Mouse (Mus musculus) T-helper 1 cell (primary cell): ENCODE results near the gene St6gal1.

Experiments used
- in situ Hi-C: fragments of 300-600 bp; cut with MboI, MseI; formaldehyde crosslinking; loops from one replicate; pipeline ENCODE4 v1.15.1; 2025; ENCODE audit warnings: high pct_unique_total_duplicates

St6gal1 gene

DNA sequence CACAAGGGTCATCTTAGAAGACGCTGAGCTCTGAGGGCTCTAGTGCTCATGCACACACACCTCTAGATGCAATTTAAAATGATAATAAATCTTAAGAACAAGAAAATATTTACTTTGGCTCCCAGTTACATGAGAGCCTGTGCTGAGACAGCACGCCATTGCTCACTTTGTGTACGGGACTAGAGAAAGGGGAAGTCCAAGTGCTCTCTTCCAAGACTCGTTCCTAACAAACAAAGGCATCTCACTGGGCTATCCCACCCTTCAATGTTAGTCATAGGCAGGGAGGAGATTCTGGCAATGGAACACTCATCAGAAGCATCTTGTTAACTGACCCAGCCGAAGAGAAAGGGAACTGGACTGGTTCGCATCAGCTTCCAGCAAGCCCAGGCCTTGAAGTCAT lies 108.1 kb downstream of the St6gal1 start:
- in situ Hi-C loops = no loop called here

DNA sequence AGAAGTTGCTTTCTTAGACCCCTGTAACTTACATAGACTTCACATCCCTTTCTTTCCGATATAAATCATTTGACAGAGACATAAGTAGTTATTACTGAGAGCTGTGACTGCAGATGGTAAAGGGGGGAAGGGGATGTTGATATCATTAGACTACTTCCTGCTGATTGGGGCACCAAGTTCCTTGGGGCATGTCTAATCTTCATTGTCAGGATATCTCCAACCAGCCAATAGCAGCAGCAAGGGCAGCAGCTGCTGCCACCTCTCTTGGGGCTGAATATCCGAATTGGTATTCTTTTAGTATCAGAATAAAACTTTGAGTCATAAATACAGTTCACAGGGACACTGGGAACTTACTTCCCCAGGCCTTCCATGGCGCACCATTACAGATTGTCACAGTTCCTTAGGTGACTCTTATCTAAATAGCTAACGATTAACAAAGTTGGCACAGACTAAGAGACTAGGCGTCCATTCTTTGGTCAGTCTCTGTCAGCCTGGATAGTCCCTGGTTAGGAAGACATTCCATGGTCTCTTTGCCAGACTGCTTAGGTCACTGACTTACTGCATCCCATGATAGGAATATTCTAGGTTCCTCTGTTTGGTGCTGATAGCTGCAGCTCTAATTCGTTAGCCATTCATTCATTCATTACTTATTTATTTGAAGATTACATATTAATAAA lies 109.5 kb downstream of the St6gal1 start:
- in situ Hi-C loops = no loop called here

DNA sequence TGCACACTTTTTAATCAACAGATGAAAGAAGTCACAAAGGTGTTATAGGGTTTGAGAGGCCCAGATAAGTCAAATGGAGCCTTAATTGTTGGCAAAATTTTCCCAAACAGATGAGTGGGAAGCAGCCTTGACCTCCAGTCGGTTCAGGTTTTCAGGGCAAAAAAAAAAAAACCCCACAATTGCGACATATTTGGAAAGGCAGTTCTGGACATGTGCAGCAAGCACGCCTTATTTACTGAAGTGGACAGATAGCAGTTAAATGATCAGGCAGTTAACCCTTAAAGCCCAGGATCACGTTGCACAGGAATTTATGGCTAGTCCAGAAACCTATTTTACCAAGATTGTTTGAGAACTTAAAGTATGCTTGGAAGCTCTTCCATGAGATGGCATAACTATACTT lies 112.8 kb downstream of the St6gal1 start:
- in situ Hi-C loops = no loop called here

DNA sequence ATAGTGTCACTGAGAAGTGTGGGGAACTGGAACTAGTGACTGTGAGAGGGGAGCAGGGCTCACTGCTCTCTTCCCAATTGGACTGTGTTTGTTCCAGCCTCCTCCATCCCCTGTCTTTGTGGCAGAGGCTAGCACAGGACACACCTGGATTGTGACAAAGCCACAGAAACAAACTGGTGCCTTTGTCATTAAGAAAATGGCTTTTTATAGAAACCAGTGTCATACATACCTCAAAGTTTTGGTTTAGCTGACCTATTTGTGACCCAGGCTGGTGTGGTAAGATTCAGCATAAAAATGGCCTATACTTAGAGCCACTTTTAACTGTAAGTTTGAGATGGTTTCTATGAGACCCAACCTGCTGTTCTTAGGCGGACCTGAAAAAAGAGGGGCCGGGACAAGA lies 116.7 kb downstream of the St6gal1 start:
- in situ Hi-C loops = no loop called here

DNA sequence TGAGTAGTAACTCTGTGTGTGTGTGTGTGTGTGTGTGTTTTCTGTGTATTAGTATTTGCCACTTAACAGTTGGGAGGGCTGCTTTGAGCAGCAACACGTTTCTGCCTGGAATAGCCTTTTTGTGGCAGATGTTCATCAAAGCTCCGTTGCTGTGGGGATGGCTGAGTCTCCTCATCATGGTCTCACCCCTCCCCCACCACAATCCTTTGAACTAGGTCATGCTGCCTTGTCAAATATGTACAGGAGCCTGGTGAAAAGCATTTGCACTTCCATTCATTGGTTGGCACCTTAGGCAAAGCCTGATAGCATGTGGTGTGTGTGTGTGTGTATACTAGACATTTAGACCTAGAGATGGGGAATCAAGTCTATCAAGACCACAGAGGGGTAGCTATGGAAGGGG lies 126.3 kb downstream of the St6gal1 start:
- in situ Hi-C loops = no loop called here

DNA sequence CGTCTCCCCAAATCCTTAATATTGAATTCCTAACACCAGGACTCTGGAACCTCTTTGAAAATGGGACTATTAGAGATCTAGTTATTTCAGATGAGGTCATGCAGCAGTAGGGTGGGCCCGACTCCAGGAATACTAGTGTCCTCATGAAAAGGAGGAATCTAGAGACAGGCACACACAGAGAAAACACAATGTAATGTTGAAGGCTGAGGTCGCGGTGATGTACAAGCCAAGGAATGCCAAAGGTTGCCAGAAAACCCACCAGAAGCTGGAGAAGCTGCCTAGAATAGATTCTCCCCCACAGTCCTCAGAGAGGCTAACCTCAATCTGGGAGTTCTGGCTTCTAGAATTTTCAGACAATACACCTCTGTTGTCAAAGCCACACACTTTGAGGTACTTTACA lies 136.5 kb downstream of the St6gal1 start:
- in situ Hi-C loops = no loop called here

DNA sequence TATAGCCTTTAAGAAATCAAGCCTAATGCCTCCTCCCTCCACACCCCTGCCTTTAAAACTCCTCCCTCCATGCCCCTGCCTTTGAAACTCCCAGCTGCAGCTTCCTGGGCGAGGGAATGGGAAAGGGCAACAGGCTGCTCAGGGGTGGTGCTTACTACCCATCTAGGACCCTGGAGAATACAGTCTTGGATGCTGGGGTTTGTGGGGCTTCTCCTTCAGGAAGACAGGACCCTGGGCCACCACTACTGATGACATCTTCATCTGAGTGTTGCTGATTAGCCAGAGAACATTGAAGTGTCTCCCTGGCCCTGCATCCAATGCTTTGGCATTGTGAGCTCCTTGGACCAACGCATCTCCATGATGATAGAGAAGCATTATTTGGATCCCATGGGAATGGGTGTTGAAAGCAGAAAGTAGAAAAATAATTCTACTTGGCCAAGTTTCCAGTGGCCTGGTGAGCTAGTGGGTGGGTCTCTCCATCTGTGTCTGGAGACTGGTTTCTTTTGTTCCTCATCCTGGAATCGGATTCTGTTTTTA lies 137.0 kb downstream of the St6gal1 start:
- in situ Hi-C loops = no loop called here

DNA sequence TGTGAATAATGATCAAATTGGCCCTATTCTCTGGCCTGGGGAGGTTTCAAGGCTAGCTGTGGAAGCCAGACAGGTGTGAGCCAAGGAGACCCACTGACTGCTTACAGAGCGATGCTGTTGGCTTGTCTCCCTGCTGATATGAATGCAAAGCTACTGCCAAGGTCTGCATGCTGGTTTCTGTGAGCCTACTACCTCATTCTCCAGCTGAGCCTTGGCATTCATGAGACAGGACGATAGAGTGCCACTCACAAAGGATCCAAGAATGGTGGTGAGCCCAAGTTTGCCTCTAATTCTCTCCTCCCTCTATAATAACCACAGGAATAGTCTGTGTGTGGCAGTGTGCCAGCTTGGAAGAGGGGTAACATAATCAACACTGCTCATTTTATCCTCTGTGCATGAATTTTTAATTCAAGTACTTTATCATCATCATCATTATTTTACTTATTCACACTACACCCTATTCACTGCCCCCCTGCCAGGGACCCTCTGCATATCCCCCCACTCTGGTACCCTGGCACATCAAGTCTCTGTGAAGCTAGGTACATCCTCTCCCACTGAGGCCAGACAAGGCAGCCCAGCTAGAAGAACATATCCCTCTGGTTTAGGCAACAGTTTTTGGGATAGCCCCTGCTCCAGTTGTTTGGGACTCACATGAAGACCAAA lies 139.9 kb downstream of the St6gal1 start:
- in situ Hi-C loops = no loop called here

DNA sequence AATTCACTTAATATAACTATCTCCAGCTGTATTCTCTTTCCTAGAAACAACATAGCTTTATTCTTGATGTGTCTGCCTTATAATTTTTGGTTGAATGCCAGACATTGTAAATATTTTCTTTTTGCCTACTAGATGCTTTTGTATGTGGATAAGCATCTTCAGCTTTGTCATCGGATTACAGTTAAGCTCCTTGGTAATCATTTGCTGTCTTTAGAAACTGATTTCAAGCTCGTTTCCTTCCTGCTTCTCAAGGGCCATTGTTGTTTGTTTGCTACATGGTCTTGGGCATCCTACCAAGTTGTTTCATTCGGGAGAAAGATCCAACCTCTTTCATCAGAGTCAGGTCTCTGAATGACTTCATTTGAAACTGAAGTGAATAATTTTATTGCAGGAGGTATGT lies 144.6 kb downstream of the St6gal1 start:
- in situ Hi-C loops = no loop called here

DNA sequence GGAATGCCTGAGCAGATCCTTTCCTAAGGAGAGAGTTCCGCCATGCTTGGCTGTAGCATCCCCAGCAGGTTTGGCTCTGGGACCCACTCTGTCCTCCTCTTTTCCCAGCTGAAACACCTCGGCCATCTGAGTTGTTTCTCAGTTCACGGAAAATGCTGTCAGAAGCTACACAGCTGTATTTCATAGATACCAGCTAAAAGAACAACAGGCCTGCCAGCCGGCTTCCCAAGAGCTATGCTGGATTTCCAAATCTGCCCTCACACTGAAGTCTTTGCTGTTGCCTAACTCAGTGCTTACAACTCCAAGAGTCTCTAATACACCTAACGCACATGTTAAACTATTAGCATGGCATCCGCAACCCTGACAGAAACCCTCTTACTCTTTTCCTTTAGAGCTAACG lies 146.2 kb downstream of the St6gal1 start:
- in situ Hi-C loops = no loop called here

DNA sequence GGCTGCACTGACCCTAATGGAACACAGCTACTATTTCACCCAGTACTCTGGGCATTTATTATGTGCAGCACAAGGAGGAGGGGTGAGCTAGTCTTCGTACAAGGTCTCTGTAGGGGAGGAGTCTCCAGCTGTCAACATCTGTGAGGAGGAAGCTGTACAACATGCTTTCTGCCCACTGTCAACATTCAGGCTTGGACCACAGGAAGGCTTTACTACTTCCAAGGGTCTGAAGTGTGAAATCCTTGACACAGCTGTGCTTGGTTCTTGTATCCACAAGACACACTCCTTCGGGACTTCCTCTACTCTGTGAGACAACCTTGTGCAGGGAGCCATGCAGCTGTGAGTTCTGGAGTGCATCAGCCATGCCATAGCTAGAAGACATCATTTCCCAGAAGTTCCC lies 147.8 kb downstream of the St6gal1 start:
- in situ Hi-C loops = no loop called here

DNA sequence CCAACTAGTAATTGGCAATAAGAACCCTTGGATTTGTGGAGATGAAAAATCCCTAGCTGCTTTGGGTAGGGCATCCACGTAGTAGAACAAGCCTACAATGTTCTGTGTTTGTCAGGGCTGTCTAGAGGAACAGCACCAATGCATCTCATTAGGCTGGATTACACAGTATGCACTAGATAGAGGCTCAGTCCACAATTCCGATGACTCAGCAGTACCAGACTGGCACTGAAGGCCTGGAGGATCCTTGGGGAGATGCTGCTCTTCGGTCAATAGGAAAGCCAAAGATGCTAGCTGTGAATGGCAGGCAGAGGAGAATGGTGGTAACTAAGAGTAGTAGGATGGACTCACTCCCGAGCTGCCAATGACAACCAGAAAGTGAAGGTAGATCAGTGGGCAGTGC lies 149.5 kb downstream of the St6gal1 start:
- in situ Hi-C loops = no loop called here

DNA sequence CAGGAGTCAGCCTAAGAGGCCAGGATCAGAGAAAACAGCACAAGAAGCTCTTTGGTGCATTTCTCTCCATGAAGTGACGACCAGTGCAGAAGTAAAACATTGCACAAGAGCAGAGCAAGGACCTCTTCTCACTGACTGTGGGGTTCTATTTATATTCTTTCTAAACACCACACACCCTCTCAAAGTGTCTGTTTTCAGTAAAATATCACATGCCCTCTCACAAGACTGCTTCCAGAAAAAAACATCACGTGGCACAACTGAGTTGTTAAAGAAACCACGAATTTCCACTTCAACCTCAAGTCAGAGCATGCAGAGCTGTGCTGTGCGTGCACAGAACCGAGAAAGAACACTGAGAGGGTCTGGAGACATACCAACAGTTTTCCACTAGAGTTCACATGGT lies 150.4 kb downstream of the St6gal1 start:
- in situ Hi-C loops = no loop called here

DNA sequence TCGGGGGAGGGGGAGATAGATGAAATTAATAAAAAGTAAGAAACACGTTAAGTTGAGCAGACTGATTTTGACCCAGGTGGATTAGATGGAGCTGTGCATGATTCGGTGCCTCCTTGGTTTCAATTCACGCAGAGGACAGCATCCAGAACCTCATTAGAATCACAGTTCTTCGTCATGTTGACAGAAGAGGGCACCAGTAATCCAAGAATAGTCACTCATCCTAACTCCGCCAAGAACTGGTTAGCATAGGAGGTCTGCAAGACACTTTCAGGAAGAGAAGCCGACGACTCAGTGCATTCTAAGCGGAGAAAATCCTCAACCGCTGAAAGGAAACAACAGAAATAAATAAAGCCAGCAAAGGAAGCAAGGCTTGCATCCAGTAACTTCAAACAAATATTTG lies 151.6 kb downstream of the St6gal1 start:
- in situ Hi-C loops = no loop called here

DNA sequence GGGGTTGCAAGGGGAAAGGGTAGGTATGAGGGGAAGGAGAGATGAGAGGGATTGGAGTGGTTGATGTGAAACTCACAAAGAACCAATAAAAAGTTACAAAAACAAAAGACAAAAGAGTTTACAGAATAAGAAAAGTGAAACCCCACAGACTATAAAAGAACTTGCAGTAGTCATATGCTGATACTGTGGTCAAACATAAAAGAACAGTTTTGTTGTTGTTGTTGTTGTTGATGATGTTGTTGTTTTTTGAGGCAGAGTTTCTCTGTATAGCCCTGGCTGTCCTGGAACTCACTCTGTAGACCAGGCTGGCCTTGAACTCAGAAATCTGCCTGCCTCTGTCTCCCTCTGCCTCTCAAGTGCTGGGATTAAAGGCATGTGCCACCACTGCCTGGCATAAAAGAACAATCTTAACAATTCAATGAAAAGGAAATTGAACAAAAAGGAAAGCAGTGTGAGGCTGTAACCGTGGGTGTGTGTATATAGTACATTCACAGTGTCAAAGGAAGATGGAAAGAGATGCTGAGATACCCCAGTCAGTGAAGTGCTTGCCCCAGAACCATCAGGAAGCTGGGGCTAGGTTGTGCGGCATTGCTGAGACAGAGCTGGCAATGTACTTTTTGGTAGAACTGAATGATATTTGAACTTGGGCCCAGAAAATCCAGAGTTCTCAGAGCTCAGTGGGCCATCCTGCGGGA lies 155.1 kb downstream of the St6gal1 start:
- in situ Hi-C loops = no loop called here

DNA sequence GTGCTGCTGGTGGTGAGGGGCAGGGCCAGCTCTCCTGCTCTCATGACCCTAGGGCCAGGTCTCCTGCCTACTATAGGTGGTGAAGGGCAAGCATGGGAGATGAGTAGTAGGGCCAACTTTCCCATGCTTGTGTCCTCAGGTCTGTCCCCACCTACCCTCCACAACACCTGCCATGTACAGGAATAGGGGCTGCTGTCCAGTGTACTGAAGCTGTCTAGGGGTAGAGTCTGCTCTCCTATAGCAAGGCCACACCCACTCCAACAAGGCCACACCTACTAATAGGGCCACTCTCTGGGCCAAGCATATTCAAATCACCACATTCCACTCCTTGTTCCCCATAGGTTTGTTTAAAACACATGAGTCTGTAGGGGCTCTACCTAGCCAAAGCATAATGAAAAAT lies 159.8 kb downstream of the St6gal1 start:
- in situ Hi-C loops = no loop called here

DNA sequence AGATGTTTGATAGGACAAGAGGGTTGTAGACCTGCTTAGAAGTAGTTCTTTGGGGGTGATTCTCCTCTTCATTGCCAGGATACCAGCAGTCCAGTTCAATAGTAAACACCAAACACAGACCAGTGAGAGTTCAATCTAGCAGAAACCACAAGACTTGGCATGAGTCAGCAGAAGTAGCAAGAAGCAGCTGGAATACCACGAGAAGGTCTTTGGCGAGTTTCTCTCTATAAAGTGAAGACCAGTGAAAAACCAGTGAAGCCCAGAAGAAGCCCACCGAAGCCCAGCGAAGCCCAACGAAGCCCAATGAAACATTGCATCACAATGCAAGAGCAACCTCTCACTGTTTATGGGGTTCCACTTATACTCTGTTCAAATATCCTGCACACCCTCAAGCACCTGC lies 173.4 kb downstream of the St6gal1 start:
- in situ Hi-C loops = loop anchor here (5.0 kb wide), 1 partner anchor 71 kb away; no protein-coding TSS in a partner anchor

DNA sequence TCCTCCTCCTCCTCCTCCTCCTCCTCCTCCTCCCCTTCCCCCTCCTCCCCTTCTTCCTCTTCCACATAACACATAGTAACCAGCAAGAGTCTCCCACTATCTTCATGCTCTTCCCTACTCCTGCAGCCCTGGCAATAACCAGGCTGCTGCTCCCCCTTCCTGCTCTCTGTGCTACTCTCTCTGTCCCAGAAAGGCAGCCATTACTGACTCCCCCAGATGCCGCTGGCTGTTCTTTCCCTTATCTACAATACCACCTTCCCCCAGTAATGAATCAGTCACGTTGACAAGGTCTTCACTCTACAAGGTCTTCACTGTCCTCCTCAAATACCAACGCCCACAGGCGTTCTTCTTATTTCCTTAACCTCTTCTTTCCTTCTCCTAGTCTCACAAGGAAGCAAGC lies 176.9 kb downstream of the St6gal1 start:
- in situ Hi-C loops = loop anchor here (5.0 to 10.0 kb wide), 2 partner anchors 187 to 254 kb away; partner anchors contain the start of gene Adipoq

DNA sequence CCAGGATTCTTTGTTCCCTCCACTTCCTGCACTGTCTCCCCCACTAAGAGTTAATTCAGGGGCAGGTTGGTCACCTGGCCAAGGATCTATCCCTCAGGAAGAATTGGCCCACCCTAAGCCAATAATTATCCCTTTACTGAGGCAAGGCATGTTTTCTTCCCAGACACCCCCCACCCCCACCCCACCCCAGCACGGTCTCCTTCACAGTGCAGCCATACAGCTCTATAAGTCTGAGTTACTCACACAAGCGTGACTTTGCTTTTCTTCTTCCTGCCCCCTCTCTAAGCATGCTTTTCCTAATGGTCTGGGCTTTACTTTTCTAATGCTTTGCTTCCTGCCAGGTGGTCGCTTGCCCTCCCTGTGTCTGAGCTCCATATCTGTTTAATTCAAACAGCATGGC lies 177.4 kb downstream of the St6gal1 start:
- in situ Hi-C loops = loop anchor here (5.0 to 10.0 kb wide), 2 partner anchors 187 to 255 kb away; partner anchors contain the start of gene Adipoq

DNA sequence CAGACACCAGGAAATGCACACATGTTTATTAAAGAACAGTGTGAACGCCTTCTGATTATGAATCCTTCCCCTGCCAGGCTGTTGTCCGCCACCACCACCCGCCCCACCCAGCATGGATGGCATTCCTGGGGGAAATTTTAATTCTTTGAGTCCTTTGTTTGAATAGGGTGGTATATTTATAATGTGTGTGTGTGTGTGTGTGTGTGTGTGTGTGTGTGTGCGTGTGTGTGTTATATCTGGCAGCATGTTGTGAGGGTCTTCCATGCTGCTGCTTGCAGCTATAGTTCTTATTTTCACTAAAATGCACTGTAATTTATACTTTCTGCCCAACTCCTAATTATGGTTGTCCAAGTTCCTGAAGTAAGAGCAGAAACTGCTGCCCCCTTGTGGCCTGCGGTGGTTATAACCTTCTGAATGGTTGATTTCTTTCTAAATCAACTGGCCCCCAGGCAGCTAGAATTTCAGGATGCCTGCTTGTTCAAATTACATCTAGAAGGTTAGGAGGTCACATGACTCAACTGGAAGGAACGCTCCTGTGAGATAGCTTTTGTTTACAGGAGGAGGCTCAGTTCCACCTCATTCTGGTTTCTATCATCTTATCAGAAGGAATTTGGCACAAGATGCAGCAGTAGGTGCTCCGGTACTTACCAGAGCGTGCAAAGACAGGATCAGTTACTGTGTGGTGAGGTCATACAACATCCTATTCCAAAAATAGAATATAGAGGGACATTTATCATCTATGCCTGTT lies 178.6 kb downstream of the St6gal1 start:
- in situ Hi-C loops = loop anchor here (5.0 to 10.0 kb wide), 2 partner anchors 188 to 256 kb away; partner anchors contain the start of gene Adipoq
